Mouse (Mus musculus) frontal cortex, postnatal 14 days (tissue): Measurements from ENCODE around the gene Zfp580.
"Not testable (repeated sequence)": the region's sequence is repeated elsewhere in the genome, so short reads cannot be mapped to it uniquely, and the experiment has no call there.

Source experiments
- DNase-seq, 2 experiments: peaks; one replicate each; pipeline ENCODE4 v3.0.0; 2022; ENCODE audit warnings: low spot score in 2 of 2

The Zfp580 gene

DNA sequence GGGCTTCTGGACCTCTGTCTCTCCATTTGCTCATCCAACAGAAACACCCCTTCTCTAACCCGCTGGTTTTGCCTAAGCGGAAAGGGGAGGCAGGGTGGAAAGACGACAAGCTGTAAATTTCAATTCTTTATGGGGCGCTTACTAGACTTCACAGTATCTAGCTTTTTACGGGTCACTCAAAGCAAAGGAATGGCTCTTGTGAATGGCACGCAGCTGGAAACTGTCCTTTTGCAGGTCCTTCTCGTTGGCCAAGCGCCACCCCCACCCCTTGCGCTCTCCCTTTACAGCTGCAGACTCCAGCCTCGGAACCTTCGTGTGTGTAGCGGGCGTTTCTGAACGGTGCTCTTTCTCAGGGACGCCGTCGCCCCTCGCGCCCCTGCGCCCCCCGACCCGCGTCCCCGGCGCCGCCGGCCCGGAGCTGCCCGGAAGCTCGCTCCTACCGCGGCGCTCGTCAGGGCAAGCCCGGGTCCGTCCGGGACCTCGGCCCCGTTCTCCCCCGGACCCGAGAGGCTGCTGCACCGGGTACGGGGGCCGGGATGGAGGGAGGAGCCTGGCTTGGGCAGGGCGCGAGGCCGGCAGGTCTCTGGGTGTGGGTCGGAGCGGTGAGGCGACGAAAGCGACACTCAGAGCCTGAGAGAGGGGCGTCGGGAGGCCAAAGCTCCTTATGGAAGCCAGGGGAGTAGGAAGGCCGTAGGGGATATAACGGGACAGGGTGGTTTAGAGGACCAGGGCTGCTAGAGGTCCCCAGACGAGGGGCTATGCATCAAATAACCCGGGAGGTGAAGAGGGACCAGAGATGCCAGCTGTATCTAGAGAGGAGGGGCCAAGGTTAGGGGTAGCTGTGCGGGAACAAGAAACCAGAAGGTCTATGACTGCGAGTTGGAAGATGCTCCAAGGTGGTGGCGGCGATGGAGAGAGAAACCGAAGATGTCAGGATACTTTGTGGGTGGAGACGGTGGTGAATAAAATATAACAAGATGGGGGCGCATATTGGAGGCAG, at the start of gene Zfp580:
Gene Zfp580, plus strand, starts transcription at position 346 of the 1,000 bp plus-strand sequence.
- peak; percentile 69 to 72 for DNase-seq

DNA sequence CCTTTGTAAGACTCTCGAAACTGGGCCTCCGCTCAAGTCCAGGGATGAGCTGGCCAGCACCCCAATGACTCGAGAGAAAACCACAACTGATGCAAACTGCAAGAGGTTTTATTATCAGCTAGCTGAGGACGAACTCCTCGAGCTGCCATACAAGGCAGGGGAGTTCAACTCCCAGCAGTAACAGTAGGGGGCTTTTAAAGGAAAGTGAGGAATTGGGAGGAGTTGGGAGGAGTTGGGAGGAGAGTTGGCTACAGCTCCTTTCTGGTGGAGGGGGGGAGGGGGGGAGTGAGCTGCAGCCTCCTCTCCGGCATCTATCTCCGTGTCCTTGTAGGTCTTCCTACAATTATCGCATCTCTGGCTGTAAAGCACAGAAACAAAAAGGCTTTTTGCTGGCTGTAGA, 48.5 kb upstream of the Zfp580 start:
- DNase-seq = not testable (repeated sequence)

DNA sequence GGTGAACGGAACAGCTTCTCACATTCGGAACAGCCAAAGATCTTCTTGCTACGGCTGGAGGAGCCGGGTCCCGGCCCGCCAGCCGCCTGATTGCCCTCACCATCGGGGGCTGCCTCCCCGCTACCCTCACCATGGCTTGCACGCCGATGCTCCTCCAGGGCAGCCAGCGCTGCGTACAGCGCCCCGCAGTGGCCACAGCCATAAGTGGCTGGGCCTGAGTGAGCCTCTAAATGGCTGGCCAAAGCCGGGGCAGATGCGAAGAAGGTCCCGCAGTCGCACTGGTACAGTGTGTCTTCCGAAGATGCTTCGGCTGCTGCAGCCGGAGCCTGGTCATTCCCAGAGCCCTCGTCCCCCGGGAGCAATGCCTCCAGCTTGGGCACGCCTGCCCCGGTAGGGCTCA, 43.1 kb upstream of the Zfp580 start:
- DNase-seq = no peak

DNA sequence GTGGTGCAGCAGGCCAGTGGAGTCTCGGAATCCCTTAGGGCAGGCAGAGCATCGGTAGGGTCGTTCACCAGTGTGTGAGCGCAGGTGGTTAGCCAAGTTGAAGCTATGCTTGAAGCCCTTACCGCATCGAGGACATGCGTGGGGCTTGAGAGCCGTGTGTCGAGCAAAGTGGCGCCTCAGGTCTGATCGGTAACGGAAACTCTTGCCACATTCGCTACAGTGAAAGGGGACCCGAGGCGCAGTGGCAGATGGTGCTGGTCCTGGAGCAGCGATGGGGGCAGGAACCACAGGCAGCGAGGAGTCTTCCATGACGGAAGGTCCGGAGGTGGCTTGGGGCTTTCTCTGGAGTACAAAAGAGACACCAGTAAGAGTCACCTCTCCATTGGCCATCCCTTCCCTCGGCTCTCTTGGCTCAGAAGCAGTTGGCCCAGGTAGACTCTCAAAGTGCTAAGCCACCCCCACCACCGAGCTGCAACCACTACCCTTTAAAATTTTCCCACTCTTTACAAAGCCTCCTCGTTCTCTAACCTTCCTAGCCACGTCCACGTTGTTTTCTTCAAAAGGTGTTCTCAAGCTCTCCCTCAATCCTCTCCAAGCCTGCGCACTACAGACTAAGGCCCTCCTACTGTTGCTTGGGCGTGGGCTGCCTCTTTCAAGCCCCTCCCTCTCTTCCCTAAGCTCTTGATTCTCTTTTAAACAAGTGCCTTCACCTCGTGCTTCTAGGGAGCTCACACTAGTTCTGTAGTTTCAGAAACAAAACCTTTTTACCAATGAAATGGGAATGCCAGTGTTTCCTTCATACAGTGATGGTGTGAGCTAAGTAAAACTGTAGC, 38.4 kb upstream of the Zfp580 start:
- no peak for DNase-seq

DNA sequence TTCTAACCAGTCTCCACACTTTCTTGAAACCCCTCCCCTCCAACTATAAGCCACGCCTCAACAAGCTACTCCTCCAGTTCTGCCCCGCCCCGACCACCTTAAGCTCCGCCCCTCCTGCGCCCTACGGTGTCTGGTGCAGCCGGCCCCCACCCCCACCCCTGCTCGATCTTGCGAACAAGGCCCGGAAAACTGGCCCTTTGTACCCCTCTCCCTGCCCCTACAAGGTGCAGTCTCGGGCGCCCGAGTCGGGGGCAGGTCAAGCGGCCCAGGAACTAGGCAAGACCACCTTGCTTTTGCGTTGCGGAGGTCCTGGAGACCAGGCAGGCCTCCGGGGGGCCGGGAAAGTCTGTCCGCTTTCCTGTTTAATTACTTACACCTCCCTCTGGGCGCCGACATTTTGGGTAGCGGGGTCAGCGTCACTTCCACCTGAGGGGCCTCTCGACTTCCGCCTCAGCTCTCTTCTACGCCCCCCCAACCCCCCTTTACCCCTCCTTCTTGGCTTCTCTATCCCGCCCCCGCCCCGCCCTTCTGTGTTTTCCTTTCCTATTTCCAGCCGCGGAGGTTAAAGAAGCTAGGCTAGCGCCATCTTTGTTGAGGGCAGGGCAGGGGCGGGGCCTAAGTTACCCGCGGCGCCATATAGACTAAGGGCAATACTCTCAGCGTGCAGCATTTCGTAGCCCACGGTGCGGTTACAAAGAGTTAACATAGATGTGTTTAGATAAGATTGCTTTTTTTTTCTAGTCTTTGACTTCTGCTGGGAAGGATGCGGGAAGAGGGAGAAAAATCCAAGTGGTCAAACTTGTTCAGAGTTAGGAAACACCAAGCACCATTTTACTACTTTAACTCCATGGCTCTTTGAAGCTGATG, 36.9 kb upstream of the Zfp580 start, which contains the start of the genes Zfp524 and Fiz1:
Gene Zfp524, plus strand, starts transcription at position 165 of the 867 bp plus-strand sequence.
Gene Fiz1, minus strand, starts transcription at position 447 of the 867 bp plus-strand sequence.
- peak; percentile 96 for DNase-seq

DNA sequence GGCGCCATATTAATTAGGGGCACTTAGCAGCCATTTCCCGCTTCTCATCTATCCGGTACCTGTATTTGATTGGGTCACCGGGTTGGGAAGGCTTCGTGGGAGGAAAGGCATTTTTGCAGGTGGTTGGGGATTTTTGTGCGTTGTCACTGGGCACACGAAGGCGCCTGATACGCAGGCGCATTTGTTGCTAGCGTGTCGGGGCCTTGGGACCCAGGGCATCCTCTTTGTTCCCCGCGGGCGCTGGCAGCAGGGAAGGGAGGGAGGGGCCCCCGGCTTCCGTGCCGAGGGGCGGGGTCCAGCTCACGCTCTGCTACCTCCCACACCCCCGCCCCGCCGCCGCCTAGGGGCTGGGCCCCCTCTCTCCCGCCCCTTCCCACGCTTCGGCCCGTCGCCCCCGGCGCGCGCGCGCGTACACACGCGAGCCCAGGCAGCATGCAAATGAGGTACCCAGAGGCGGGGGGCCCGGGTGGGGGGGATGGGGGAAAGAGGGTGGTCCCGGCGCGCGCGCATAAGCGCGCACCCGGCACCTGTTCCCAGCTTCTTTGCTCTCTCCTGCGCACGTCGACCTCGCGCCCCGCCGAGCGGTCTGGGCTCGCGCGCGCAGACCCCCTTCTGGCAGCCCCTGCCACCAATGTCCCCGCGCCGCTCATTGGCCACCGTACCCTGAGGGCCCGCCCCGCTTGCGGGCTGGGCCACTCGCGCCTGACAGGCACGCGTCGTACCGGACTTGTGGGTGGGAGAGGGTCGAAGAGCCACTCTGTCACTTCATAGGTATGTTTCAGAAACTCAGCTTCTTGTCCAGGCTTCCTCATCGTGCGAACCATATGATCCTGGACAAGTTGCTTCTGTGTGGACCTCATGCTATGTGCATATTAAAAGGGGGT, 36.0 kb upstream of the Zfp580 start, which contains the start of gene Gm44973:
Gene Gm44973, plus strand, starts transcription at position 379 of the 884 bp plus-strand sequence.
- peak; percentile 86 to 91 for DNase-seq

DNA sequence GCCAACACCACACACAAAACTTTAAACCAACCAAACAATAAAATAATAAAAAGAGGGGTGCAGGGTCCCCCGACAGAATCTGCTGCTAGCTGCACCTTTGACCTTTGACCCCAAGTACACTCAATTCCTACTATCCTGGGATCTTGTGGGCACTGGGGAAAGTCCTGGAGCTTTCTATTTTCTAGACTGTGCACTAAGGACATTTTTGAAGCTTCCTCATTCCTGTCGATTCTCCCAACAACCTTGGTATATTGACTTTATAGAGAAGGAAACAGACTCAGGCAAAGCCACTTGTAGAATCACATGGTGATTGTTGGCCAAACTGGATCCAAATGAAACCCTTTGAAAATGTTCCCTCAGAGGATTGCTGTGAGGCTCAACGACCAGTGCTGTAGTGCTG, 35.3 kb upstream of the Zfp580 start:
- no peak for DNase-seq

DNA sequence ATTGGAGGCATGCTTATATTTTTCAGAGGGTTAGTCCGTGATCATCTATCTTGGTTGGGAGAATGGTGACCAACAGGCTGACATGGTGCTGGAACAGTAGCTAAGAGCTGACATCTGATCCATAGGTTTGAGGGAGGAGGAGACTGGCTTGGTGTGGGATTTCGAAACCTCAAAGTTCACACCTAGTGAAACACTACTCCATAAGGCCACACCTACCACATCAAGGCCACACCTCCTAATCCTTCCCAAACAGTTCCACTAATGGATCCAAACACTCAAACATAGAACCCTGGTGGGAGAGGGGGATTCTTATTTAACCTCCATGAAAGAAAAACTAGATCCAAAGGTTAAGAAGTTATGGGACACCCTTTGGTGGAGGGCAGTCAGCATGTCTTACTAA, 34.4 kb upstream of the Zfp580 start:
- DNase-seq = no peak

DNA sequence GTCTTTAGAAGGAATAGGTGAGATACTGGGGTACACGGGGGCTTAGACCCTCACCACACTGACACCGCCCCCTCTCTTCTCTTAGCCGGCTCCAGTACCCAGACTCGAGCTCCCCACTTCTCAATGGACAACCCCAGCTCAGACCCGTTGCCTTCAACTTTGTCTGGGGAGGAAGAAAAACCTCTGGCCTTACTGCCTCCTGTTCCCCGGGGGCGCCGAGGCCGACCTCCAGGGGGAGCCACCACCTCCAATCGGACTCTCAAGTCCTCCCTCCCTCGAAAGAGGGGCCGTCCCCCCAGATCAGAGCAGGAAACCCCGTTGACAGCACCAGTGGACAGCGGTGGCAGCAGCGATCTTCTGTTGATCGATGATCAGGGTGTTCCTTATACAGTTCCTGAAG, 34.0 kb upstream of the Zfp580 start:
- DNase-seq = no peak

DNA sequence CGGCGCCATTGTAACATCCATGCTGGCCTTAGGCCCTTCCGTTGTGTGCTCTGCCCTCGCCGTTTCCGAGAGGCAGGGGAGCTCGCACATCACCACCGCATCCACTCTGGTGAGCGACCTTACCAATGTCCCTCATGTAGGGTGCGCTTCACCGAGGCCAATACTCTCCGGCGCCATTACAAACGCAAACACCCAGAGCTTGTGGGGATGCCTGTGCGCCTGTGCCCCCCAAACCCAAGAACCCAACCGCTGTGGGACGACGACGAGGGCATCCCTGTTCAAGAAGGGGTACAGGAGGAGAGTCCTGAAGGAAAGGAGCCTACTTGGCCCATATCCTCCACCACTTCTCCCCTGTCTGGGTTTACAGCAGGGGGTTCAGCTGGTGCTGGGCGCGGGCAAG, 33.4 kb upstream of the Zfp580 start:
- no peak for DNase-seq

DNA sequence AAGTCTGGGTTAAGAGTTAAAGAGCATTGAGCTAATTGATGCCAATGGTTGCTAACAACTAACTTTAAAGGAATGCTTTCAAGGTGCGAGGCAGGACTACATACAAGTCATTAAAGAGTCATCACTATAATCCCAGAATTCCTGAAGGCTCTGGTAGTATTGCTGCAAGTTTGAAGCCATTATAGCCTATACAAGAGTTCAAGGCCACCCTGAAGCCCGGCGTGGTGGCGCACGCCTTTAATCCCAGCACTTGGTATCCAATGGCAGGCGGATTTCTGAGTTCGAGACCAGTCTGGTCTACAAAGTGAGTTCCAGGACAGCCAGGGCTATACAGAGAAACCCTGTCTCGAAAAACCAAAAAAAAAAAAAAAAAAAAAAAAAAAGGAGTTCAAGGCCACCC, 31.8 kb upstream of the Zfp580 start:
- not testable (repeated sequence) for DNase-seq

DNA sequence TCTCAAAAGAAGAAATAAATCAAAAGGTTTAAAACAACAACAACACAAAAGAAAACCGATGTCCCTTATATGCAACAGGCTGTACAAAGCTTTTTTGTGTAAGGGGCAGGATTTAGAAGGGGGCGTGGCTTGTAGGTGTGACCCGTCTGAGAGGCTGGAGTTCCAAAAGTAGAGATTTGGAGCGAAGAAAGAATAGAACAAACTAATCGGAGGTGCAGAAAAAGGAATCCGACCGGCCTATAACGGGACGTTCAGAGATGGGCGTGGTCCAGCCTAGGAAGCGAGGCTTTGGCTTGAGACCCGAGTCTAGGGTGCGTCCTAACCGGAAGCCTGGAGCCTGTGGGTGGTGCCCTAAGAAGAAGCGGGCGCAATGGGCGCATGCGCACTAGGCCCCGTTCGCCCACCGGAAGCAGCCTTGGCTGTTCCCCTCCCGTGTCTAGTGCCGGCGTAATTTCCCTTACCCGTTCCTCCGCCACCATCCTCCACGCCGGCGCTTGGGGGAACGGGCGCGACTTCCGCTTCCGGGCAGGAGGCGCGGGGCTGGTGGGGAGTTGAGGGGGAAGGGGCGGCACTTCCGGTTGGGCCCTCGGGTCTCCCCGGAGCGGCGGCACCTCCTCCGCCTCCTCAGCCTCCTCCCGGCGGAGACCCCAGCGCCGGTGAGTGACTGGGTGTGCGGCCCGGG, 31.2 kb upstream of the Zfp580 start, which contains the start of the genes Zfp865 and Ccdc106:
Gene Zfp865, plus strand, starts transcription at position 377 of the 682 bp plus-strand sequence.
Gene Ccdc106, plus strand, starts transcription at position 554 of the 682 bp plus-strand sequence.
- peak; percentile 98 to 99 for DNase-seq

DNA sequence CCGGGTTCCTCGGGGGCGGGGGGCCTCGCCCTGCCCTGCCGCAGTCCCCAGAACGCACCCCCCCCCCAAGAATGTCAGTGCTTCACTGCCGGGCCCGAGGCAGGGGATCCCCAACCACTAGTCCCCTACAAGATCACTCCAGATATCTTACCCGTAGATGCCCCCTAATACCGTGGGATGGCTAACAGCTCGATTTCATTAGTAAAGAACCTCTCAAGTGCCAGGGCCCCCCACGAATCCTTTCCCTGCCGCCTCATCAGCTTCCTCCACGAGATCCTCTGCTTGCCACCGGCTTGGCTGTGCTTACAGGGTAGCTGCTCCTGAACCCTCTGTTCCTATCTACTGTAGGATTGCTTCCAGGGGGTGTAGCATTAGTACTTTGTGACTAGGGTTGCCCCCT, 30.7 kb upstream of the Zfp580 start:
- DNase-seq = no peak

DNA sequence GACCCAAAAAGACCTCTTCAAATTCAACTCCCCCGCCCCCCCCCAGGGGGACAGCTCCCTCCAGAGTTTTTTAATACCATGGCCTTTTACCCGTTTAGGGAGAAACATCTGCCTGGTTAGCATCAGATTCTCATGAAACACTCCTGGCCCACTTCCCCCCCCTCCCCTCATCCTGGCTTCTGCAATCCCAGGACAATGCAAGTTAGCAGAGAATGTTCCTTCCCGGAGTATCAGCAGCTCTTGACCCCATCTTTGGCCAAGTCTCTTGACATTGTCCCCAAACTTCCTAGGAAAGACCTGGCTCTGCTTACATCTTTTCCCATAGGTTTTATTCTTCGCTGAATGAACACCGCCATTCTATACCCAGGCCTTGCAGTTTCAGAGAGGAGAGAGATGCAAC, 30.1 kb upstream of the Zfp580 start:
- no peak for DNase-seq

DNA sequence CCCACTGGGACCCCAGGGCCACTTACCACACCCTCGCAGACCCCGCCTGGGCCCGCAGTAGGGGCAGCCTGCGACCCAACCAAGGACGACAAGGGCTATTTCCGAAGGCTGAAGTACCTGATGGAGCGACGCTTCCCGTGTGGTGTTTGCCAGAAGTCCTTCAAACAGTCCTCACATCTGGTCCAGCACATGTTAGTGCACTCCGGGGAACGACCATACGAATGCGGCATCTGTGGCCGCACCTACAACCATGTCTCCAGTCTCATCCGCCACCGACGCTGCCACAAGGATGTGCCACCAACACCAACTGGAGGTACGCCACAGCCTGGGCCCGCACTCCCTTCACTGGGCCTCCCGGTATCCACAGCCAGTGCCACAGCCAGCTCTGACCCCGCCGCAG, 21.8 kb upstream of the Zfp580 start:
- DNase-seq = no peak

DNA sequence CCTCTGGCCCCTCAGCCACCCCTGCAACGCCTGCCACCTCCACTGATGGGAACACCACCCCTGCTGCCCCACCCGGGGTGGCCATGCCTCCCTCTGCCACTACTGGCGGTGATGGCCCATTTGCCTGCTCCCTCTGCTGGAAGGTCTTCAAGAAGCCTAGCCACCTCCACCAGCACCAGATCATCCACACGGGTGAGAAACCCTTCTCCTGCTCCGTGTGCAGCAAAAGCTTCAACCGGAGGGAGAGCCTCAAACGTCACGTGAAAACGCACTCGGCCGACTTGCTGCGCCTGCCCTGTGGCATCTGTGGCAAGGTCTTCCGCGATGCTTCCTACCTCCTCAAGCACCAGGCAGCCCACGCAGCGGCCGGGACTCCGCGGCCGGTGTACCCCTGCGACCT, 21.4 kb upstream of the Zfp580 start:
- DNase-seq = no peak

DNA sequence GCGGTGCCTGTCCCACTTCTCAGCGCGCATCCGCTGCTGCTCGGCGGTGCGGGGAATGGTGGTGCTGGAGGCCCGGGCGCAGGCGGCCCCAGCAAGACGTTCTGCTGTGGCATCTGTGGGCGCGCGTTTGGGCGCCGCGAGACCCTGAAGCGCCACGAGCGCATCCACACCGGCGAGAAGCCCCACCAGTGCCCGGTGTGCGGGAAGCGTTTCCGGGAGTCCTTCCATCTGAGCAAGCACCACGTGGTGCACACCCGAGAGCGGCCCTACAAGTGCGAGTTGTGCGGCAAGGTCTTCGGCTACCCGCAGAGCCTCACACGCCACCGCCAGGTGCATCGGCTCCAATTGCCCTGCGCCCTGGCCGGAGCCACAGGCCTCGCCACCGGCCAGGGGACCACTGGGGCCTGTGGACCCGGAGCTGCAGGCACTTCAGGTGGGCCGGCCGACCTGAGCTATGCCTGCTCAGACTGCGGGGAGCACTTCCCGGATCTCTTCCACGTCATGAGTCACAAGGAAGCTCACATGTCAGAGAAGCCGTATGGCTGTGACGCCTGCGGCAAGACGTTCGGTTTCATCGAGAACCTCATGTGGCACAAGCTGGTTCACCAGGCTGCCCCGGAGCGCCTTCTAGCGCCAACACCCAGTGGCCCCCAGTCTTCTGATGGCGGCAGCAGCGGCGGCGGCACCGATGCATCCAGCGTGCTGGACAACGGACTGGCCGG, 20.6 kb upstream of the Zfp580 start:
- DNase-seq = no peak

DNA sequence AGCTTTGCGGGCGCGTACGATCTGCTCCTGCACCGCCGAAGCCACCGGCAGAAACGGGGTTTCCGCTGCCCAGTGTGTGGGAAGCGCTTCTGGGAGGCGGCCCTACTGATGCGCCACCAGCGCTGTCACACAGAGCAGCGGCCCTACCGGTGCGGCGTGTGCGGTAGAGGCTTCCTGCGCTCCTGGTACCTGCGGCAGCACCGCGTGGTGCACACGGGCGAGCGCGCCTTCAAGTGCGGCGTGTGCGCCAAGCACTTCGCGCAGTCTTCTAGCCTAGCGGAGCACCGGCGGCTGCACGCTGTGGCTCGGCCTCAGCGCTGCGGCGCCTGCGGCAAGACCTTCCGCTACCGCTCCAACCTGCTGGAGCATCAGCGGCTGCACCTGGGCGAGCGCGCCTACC, 19.8 kb upstream of the Zfp580 start:
- no peak for DNase-seq

DNA sequence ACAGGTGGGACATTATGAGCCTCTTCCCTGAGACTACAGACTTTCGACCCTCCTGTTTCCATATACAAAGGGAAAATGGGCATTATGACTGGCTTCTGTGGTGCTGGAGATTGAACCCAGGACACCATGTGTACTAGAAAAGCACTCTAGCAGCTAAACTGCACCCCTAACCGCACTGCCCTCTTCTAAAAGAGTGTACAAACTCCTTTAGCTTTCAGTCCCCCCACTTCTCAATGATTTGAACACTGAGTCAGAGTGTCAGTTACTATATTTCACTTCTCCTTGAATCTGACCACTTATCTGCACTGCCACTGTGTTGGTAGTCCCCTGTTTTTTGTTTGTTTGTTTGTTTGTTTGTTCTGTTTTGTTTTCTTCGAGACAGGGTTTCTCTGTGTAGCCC, 17.5 kb upstream of the Zfp580 start, which contains the start of gene 4632433K11Rik:
Gene 4632433K11Rik, plus strand, starts transcription at position 301 of the 400 bp plus-strand sequence.
- no peak for DNase-seq
